Mouse (Mus musculus): ENCODE data around the gene Sdc1.

DNA sequence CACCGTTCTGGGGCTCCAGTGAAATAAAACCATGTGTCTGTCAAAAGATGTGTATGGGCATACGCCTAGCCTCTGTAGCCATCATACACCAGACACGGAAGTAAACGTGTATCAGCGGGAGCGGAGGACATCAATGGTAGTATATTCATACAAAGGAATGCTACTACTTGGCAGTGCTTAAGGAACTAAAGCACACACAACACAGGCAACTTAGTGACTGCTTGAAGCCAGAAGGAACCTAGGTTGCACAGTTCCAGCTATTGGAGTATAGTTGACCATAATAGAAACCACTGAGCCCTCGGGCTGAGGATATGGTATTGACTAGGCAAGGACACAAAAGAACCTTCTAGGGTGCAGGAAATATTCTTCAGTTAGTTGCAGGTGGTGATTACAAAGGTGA lies 26.8 kb downstream of the Sdc1 start:
- no peak for TF ChIP-seq EP300 (IDR thresholded peaks at IDR 0.05; ENCODE audit: low read length)
- no peak for TF ChIP-seq E2F4 (IDR thresholded peaks at IDR 0.05; ENCODE audit: insufficient replicate concordance, low read depth, low read length)
- TF ChIP-seq CTCF (conservative IDR thresholded peaks at IDR 0.05 in 1 of 2, IDR thresholded peaks at IDR 0.05 in 1 of 2; ENCODE audit: low read depth in 2 of 2, low read length in 2 of 2) = no peak

Measured in CH12.LX (cell line).